Mouse (Mus musculus) forebrain, embryonic 15.5 days (tissue): ENCODE measurements at regions not wholly inside any gene's neighbourhood (a gene's known extent, or its start where the extent isn't known, plus 50 kb on each side); places are given as distances from the start of the nearest gene placed in this dataset.

Experiments used
- ATAC-seq: fragments of 200-750 bp; cut with Nextera tagmentation; replicated peaks from 2 replicates; pipeline ENCODE4 v1.8.0; 2017; ENCODE audit warnings: mild to moderate bottlenecking, moderate TSS enrichment, moderate library complexity
- H3K27ac ChIP-seq: fragments of 300-500 bp; sonication (generic); replicated peaks from 2 replicates; pipeline ENCODE4 v1.5.1; 2015; ENCODE audit warnings: mild to moderate bottlenecking, inconsistent platforms
- H3K27me3 ChIP-seq: fragments of 300-500 bp; sonication (generic); 2 replicates; pipeline ENCODE4 v1.6.1; 2015; ENCODE audit warnings: inconsistent platforms
- H3K36me3 ChIP-seq: fragments of 300-500 bp; sonication (generic); 2 replicates; pipeline ENCODE4 v1.6.1; 2015; ENCODE audit warnings: mild to moderate bottlenecking, inconsistent platforms
- H3K4me1 ChIP-seq: fragments of 300-500 bp; sonication (generic); 2 replicates; pipeline ENCODE4 v1.6.1; 2015; ENCODE audit warnings: inconsistent platforms
- H3K4me2 ChIP-seq: fragments of 300-500 bp; sonication (generic); replicated peaks from 2 replicates; pipeline ENCODE4 v1.6.1; 2015; ENCODE audit warnings: mild to moderate bottlenecking, inconsistent platforms
- H3K4me3 ChIP-seq: fragments of 300-500 bp; sonication (generic); 2 replicates; pipeline ENCODE4 v1.5.1; 2015; ENCODE audit warnings: mild to moderate bottlenecking, inconsistent platforms
- H3K9ac ChIP-seq: fragments of 300-500 bp; sonication (generic); replicated peaks from 2 replicates; pipeline ENCODE4 v1.6.1; 2015; ENCODE audit warnings: mild to moderate bottlenecking, inconsistent platforms
- H3K9me3 ChIP-seq: fragments of 300-500 bp; sonication (generic); 2 replicates; pipeline ENCODE4 v1.6.1; 2016; ENCODE audit warnings: inconsistent platforms
- WGBS: fragments of 180-500 bp; shearing (Covaris S2); methylation state at CpG from one replicate; pipeline ENCODE4 v1.1.7; 2015; ENCODE audit warnings: mixed read lengths; 5-methylcytosine and 5-hydroxymethylcytosine counted together

DNA sequence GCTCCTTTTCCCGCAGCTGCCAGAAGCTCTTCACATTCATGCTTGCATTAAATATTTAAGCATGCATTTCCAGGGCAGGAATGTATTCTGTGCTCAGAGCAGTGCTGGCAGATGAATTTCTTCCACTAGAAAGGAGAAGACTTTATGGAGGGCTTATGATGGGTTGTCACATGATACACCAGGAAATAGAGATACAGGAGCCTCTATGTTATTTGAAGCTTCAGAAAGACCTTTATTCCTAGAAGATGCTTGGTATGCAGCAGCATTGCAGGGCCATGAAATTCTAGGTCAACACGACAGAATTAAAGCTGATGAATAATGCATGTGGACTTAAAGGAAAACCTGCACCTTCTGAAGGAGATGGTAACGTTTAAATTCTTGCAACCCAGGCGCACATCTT lies 212.1 kb downstream of the Adgrg6 start:
- ATAC-seq: peak; percentile 39; the same call in 1 of the 2 replicates
- H3K27me3 ChIP-seq: no peaks in the 10 kb centered on the region
- H3K4me1 ChIP-seq: peaks cover 8% of the 10 kb centered on the region; the same call in 1 of the 2 replicates
- H3K4me3 ChIP-seq: no peak overlapping the region
- H3K27ac ChIP-seq: peak overlapping the region; percentile 22; the same call in 1 of the 2 replicates
- H3K9me3 ChIP-seq: no peaks in the 10 kb centered on the region
- no peak overlapping the region for H3K9ac ChIP-seq
- no peaks in the 10 kb centered on the region for H3K36me3 ChIP-seq
- WGBS: 42% methylated on average over 4 of the region's 4 CpGs
- H3K4me2 ChIP-seq: no peak overlapping the region

- Histone ChIP-seq H3K27me3 (no peaks in the 10 kb centered on the region), H3K4me3 (no peak overlapping the region), H3K4me1 (peaks cover 8% of the 10 kb centered on the region; the same call in 1 of the 2 replicates), H3K9ac (no peak overlapping the region), H3K4me2 (no peak overlapping the region), H3K27ac (0 out of 2 replicates have a peak overlapping the region, but pooled peaks have one; percentile 22), H3K9me3 (no peaks in the 10 kb centered on the region), H3K36me3 (no peaks in the 10 kb centered on the region)
- peak; percentile 88 for ATAC-seq
- 53% methylated on average over 4 of the region's 4 CpGs for WGBS
These were observed 212.8 kb downstream of the Adgrg6 start for GRCm38 (mm10) chr10:14332688-14333117.

DNA sequence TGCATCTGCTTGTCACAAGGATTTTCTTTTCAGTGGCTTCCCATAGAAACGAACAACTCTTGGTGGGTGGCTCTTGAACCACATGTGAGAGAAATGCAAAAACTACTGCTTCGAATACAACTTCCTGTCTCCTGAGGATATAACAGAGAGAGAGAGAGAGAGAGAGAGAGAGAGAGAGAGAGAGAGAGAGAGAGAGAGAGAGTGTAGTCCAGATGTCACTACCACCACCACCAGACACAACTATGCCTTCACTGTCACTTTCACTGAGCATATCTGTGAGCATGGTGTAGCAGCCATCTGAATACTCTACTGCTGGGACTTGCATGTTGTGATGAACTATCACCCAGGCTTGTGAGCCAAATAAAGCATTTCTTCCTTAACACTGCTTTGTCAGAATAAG lies 216.6 kb downstream of the Adgrg6 start:
- no peaks in the 10 kb centered on the region for H3K36me3 ChIP-seq
- no peak for ATAC-seq

DNA sequence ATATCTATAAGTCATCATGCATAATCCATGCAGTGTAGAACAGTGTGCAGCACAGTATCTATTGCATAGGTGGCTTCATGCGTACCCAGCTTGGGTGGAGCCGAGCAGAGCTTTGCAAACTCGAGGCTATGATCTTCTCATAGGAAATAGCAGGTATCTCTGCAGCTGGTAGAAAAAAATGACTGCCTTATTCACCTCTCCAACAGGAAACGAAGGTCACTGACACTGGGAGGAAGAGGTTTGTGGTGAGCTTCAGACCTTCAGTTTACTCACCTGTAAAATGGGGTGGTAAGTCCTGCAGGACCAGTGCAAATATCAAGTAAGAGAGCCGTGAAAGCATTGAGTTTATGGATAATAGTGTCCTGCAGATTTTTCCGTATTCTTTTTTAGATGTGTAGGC lies 219.2 kb downstream of the Adgrg6 start:
- no peak for ATAC-seq
- H3K4me1 ChIP-seq: no peaks in the 10 kb centered on the region
- no peak overlapping the region for H3K9ac ChIP-seq
- H3K4me3 ChIP-seq: no peak overlapping the region
- no peak overlapping the region for H3K4me2 ChIP-seq
- H3K27ac ChIP-seq: no peak overlapping the region
- H3K9me3 ChIP-seq: no peaks in the 10 kb centered on the region
- H3K27me3 ChIP-seq: no peaks in the 10 kb centered on the region
- 86% methylated on average over 6 of the region's 6 CpGs for WGBS
- H3K36me3 ChIP-seq: no peaks in the 10 kb centered on the region

More for the DNA sequence above, 216.6 kb downstream of the Adgrg6 start:
- Histone ChIP-seq H3K4me1 (peaks cover 8% of the 10 kb centered on the region; the same call in 1 of the 2 replicates), H3K27ac (no peak overlapping the region), H3K27me3 (no peaks in the 10 kb centered on the region), H3K4me2 (no peak overlapping the region), H3K9me3 (no peaks in the 10 kb centered on the region), H3K4me3 (no peak overlapping the region), H3K9ac (no peak overlapping the region)
- WGBS: 81% methylated on average over 2 of the region's 2 CpGs

DNA sequence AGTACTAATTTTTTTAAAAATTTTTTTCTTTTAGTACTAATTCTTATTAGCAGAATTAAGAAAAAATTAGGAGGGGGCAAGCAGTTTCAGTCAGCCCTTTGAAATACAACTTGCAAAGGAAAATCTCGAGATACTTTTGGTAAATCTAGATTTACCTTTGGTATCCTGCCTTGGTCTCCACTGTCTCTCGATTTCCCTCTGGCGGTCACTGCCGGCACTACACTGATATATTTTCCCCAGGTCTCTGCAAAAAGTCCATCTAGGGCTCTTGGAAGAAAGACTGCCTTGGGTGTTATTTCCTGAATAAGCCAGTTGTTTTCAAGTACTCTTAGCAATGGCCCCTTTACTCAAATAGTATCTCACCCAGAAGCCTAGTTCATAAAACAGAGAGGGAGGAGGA lies 224.0 kb downstream of the Adgrg6 start:
- ATAC-seq: peak; percentile 60
- Histone ChIP-seq H3K9ac (no peak overlapping the region), H3K4me1 (no peaks in the 10 kb centered on the region), H3K27ac (no peak overlapping the region), H3K36me3 (no peaks in the 10 kb centered on the region), H3K27me3 (no peaks in the 10 kb centered on the region), H3K9me3 (no peaks in the 10 kb centered on the region), H3K4me3 (no peak overlapping the region), H3K4me2 (no peak overlapping the region)
- 2% methylated on average over 4 of the region's 4 CpGs for WGBS

DNA sequence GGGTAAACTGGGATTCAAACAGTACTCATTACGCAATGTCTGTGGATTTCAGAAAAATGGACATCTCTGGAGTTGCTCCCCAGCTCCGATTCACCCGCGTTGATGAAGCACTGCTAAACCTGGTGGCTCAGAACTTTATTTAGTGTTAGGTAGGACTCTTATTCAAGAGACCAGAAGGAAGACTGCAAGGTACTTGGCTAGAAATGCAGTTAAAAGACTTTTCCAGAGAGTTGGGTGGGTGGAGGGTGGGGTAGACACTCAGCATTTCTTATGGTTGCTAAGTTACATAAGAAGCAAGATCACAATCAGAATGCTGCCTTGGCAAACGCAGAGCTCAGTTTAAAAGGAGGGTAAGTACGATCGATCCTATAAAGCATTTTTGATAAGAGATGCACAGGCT lies 230.2 kb downstream of the Adgrg6 start:
- ATAC-seq: no peak
- no peaks in the 10 kb centered on the region for H3K4me1 ChIP-seq
- no peak overlapping the region for H3K4me2 ChIP-seq
- no peak overlapping the region for H3K27ac ChIP-seq
- H3K9me3 ChIP-seq: no peaks in the 10 kb centered on the region
- H3K9ac ChIP-seq: no peak overlapping the region
- H3K36me3 ChIP-seq: no peaks in the 10 kb centered on the region
- WGBS: 83% methylated on average over 7 of the region's 7 CpGs
- H3K27me3 ChIP-seq: no peaks in the 10 kb centered on the region
- H3K4me3 ChIP-seq: no peak overlapping the region

DNA sequence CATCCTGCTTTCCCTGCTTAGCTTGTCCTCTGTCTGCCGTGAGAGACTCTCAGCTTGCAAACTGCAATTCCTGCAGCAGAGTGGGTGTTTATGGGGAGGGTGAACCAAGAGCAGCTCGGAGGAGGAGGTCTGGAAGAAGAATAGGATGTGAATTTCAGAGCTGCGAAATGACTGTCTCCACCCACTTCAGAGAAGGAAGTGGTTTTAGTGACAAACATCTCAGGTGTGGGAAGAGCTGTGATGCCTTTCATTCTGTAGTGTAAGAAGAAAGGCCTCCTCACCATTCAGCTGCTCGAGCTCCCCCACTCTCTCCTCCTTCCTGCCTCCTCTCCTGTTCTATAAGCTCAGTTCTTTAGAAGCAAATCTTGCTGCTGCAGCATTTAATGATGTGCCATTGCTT lies 230.9 kb downstream of the Adgrg6 start:
- no peak for ATAC-seq
- no peaks in the 10 kb centered on the region for H3K9me3 ChIP-seq
- H3K36me3 ChIP-seq: no peaks in the 10 kb centered on the region
- H3K9ac ChIP-seq: no peak overlapping the region
- no peaks in the 10 kb centered on the region for H3K27me3 ChIP-seq
- H3K4me2 ChIP-seq: no peak overlapping the region
- H3K27ac ChIP-seq: 0 out of 2 replicates have a peak overlapping the region, but pooled peaks have one; percentile 11
- WGBS: 57% methylated on average over 4 of the region's 4 CpGs
- no peak overlapping the region for H3K4me3 ChIP-seq
- H3K4me1 ChIP-seq: no peaks in the 10 kb centered on the region

- no peak overlapping the region for H3K4me3 ChIP-seq
- no peaks in the 10 kb centered on the region for H3K36me3 ChIP-seq
- no peaks in the 10 kb centered on the region for H3K27me3 ChIP-seq
- H3K4me2 ChIP-seq: no peak overlapping the region
- no peak for ATAC-seq
- H3K27ac ChIP-seq: 0 out of 2 replicates have a peak overlapping the region, but pooled peaks have one; percentile 11
- H3K9me3 ChIP-seq: no peaks in the 10 kb centered on the region
- WGBS: 84% methylated on average over 10 of the region's 10 CpGs
- no peak overlapping the region for H3K9ac ChIP-seq
- H3K4me1 ChIP-seq: no peaks in the 10 kb centered on the region
These were observed 231.4 kb downstream of the Adgrg6 start for GRCm38 (mm10) chr10:14314004-14314581.

DNA sequence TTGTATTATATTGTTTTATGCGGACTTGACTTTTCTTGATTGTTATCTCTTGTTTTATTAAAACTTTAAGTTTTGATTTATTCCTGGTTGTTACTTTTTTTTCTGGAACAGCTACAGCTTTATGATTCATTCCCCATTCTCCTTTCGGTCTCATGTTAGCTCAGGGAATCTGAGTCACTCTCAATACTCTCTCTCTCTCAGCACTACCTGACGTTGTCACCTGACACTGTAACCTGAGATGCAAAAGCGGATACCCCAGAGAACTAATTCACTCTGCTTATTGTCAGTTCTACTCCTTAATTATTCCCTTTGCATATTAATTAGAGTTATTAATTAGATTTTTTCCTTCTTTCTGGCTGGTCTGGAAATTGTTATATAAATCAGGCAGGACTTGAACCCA lies 232.5 kb downstream of the Adgrg6 start:
- no peak for ATAC-seq
- WGBS: 82% methylated on average over 4 of the region's 4 CpGs
- H3K4me3 ChIP-seq: no peak overlapping the region

DNA sequence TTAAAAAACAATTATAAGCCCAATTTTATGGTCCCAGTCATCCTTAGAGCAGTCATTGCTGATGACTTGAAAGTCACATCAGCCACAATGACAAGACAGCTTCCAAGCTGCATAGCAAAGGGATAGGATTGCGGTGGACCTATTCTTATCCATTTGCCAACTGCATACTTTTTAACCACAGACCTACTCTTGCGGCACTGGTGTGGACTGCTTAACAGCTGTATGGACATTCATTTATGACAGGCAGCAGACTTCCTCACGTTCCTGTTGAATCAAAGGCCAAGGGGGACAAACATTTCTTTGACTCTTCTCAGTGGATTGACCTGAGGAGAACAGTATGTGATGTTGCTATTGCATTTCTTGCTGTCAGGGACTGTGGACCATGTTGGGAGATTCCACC lies 233.5 kb downstream of the Adgrg6 start:
- no peak for ATAC-seq
- Histone ChIP-seq H3K4me2 (no peak overlapping the region), H3K9me3 (no peaks in the 10 kb centered on the region), H3K27ac (no peak overlapping the region), H3K27me3 (no peaks in the 10 kb centered on the region), H3K4me1 (no peaks in the 10 kb centered on the region), H3K4me3 (no peak overlapping the region), H3K9ac (no peak overlapping the region), H3K36me3 (no peaks in the 10 kb centered on the region)
- 86% methylated on average over 3 of the region's 3 CpGs for WGBS

More for the DNA sequence above, 232.5 kb downstream of the Adgrg6 start:
- H3K9ac ChIP-seq: no peak overlapping the region
- H3K9me3 ChIP-seq: no peaks in the 10 kb centered on the region
- H3K27ac ChIP-seq: no peak overlapping the region
- H3K27me3 ChIP-seq: no peaks in the 10 kb centered on the region
- no peaks in the 10 kb centered on the region for H3K36me3 ChIP-seq
- H3K4me2 ChIP-seq: no peak overlapping the region
- H3K4me1 ChIP-seq: no peaks in the 10 kb centered on the region

DNA sequence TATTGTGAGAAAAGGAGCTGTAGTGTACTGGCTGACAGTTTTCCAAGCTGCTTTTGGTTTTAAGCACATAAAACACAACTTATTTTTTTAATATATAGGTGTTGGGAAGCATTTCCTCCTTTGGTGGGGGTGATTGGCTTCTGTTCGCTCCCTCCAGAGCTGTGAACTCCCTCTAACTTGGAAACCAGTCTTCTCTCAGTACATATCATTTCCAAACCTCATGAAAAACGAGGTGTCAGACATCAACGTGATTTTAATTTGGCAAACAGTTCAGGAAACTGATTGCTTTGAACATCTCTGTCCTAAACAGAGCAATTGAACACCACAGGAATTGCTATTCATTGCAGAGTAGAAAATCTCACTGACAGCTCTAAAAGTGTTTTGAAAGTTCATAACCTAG lies 238.6 kb downstream of the Adgrg6 start:
- Histone ChIP-seq H3K4me3 (no peak overlapping the region), H3K9ac (no peak overlapping the region), H3K9me3 (no peaks in the 10 kb centered on the region), H3K4me2 (no peak overlapping the region), H3K36me3 (no peaks in the 10 kb centered on the region), H3K4me1 (no peaks in the 10 kb centered on the region), H3K27me3 (no peaks in the 10 kb centered on the region), H3K27ac (no peak overlapping the region)
- WGBS: 59% methylated on average over 3 of the region's 3 CpGs
- no peak; the same call in 1 of the 2 replicates for ATAC-seq

- H3K9ac ChIP-seq: no peak overlapping the region
- no peaks in the 10 kb centered on the region for H3K27me3 ChIP-seq
- no peak overlapping the region for H3K4me2 ChIP-seq
- H3K4me3 ChIP-seq: no peak overlapping the region
- H3K36me3 ChIP-seq: no peaks in the 10 kb centered on the region
- ATAC-seq: no peak
- H3K9me3 ChIP-seq: no peaks in the 10 kb centered on the region
- H3K27ac ChIP-seq: no peak overlapping the region
- H3K4me1 ChIP-seq: no peaks in the 10 kb centered on the region
These were observed 242.0 kb downstream of the Adgrg6 start for GRCm38 (mm10) chr10:14303476-14303875.

DNA sequence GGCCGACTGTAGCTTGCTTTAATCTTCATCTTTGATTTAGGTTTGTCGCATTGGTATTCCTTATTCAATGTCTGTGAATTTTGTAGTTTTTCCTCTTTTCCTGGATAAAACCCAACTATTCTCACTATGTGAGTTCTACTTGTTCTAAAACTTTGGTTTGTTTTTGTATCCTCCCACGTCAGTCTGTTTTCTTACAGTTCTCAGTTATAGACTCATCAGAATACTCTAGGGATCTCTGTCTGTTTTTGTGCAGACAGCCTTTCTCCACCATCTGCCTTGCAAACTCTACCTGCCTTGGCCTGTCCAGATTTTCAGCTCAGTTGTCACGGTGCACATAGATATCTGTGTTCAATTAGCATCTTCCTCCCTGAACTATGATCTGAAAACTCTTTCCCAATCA lies 249.3 kb downstream of the Adgrg6 start:
- Histone ChIP-seq H3K9ac (no peak overlapping the region), H3K4me3 (no peak overlapping the region), H3K4me1 (no peaks in the 10 kb centered on the region), H3K9me3 (no peaks in the 10 kb centered on the region), H3K27me3 (no peaks in the 10 kb centered on the region), H3K27ac (no peak overlapping the region), H3K4me2 (no peak overlapping the region), H3K36me3 (no peaks in the 10 kb centered on the region)
- 84% methylated on average over 4 of the region's 4 CpGs for WGBS
- no peak for ATAC-seq
